In genomic region chr19:44812666-44813429, GRCm38 (mm10) we compare ENCODE assay signal across 26 mouse cellular contexts. TPM values are rescaled to one million over a fixed set of nuclear protein-coding genes. Genes with fewer than 3 reads are reported as not detected.
DNase-seq lines count a peak whose midpoint lies in the region; ATAC-seq lines count a peak whose summit lies in the region.
"Had no signal": no experiment of that assay in that cellular context is flagged by ENCODE, and none has a peak within 500 bp of the region (broad histone marks: within the 10 kb centered on the region; RNA-seq: fewer than 3 reads in every experiment).

No protein-coding gene starts in this region.

- H3K36me3 ChIP-seq in neural tube, embryonic 15.5 days: no peaks in the 10 kb centered on the region
- peaks cover 75% of the 10 kb centered on the region for H3K36me3 ChIP-seq in kidney, embryonic 15.5 days
- H3K36me3 ChIP-seq: heart, embryonic 15.5 days; liver, embryonic 13.5 days; midbrain, embryonic 12.5 days; neural tube, embryonic 12.5 days; stomach, embryonic 15.5 days had no signal

- H3K4me3 ChIP-seq in neural tube, embryonic 15.5 days (replicated peaks): no peak overlapping the region
- no peak overlapping the region for H3K4me3 ChIP-seq in kidney, embryonic 15.5 days (replicated peaks)
- H3K4me3 ChIP-seq: forebrain, embryonic 13.5 days; heart, embryonic 15.5 days; liver, embryonic 13.5 days; midbrain, embryonic 12.5 days; neural tube, embryonic 12.5 days; stomach, embryonic 15.5 days had no signal

- no peak; the same call in 1 of the 2 replicates for ATAC-seq in neural tube, embryonic 15.5 days (ENCODE audit: low FRiP score)
- ATAC-seq in kidney, embryonic 15.5 days (replicated peaks; ENCODE audit: low FRiP score): peak; percentile 35; the same call in 1 of the 2 replicates
- no peak for ATAC-seq in monocyte, adult 5-6 weeks (replicated peaks; ENCODE audit: insufficient number of reproducible peaks, low FRiP score, low TSS enrichment, poor library complexity, severe bottlenecking)
- ATAC-seq: forebrain, embryonic 13.5 days; hindbrain, embryonic 16.5 days had no signal

- peak; percentile 12 for DNase-seq in adrenal gland, postnatal 10 days
- DNase-seq in adrenal gland, adult 2 months: no peak
- no peak for DNase-seq in neural tube, embryonic 10.5 days (ENCODE audit: extremely low spot score, low spot score)
- DNase-seq in kidney, postnatal 36 days: peak; percentile 52 to 56
- DNase-seq in heart, adult 18-20 months: no peak
- DNase-seq: cerebellum, adult 2 months; cerebellum, postnatal 25 days; embryo, embryonic 11 days; heart, postnatal 36 days; liver, embryonic 13.5 days; lung, adult 2 months; lung, postnatal 14 days; right cerebral cortex, postnatal 4 days had no signal

- WGBS in neural tube, embryonic 15.5 days: 65% methylated on average over 13 of the region's 13 CpGs
- WGBS in kidney, embryonic 15.5 days: 44% methylated on average over 13 of the region's 13 CpGs

- no peak overlapping the region for H3K9ac ChIP-seq in neural tube, embryonic 15.5 days (replicated peaks)
- H3K9ac ChIP-seq in kidney, embryonic 15.5 days: no peak overlapping the region
- H3K9ac ChIP-seq: forebrain, embryonic 13.5 days; heart, embryonic 15.5 days; liver, embryonic 13.5 days; midbrain, embryonic 12.5 days; neural tube, embryonic 12.5 days; stomach, embryonic 15.5 days had no signal

- H3K9me3 ChIP-seq in neural tube, embryonic 15.5 days (replicated peaks): no peaks in the 10 kb centered on the region
- no peaks in the 10 kb centered on the region for H3K9me3 ChIP-seq in kidney, embryonic 15.5 days (replicated peaks)
- H3K9me3 ChIP-seq: forebrain, embryonic 13.5 days; heart, embryonic 15.5 days; liver, embryonic 13.5 days; midbrain, embryonic 12.5 days; neural tube, embryonic 12.5 days; stomach, embryonic 15.5 days had no signal

- 0 out of 2 replicates have a peak overlapping the region, but pooled peaks have one; percentile 13 for H3K27ac ChIP-seq in neural tube, embryonic 15.5 days (replicated peaks)
- H3K27ac ChIP-seq in kidney, embryonic 15.5 days: peak overlapping the region; percentile 29; the same call in 1 of the 2 replicates
- H3K27ac ChIP-seq: forebrain, embryonic 13.5 days; heart, embryonic 15.5 days; liver, embryonic 13.5 days; midbrain, embryonic 12.5 days; neural tube, embryonic 12.5 days; stomach, embryonic 15.5 days had no signal

- H3K27me3 ChIP-seq in neural tube, embryonic 15.5 days (replicated peaks): no peaks in the 10 kb centered on the region
- 0 out of 2 replicates have a peak, but pooled peaks cover 5% of the 10 kb centered on the region for H3K27me3 ChIP-seq in kidney, embryonic 15.5 days

- H3K4me2 ChIP-seq in neural tube, embryonic 15.5 days: no peak overlapping the region
- H3K4me2 ChIP-seq in kidney, embryonic 15.5 days: no peak overlapping the region
- H3K4me2 ChIP-seq: forebrain, embryonic 13.5 days; heart, embryonic 15.5 days; liver, embryonic 13.5 days; midbrain, embryonic 12.5 days; neural tube, embryonic 12.5 days; stomach, embryonic 15.5 days had no signal

- H3K4me1 ChIP-seq in neural tube, embryonic 15.5 days: peaks cover 33% of the 10 kb centered on the region
- peaks cover 37% of the 10 kb centered on the region for H3K4me1 ChIP-seq in kidney, embryonic 15.5 days
- H3K4me1 ChIP-seq: heart, embryonic 15.5 days; liver, embryonic 13.5 days; stomach, embryonic 15.5 days had no signal

RNA-seq across cellular contexts. Expression of gene Pax2, which starts 57.0 kb away (rescaled TPM):
- total RNA-seq in adrenal gland, postnatal 10 days (2021): not detected
- not detected for total RNA-seq in adrenal gland, adult 2 months (2021)
- polyA plus RNA-seq in adrenal gland, adult 2 months (2012; rRNA removed): not detected in 2 replicates
- polyA plus RNA-seq in neural tube, embryonic 15.5 days (2015; fragmentation: Nextera tagmentation; extraction: Ambion mirVana): 16.5 and 20.5 TPM in 2 replicates
- polyA plus RNA-seq in kidney, embryonic 15.5 days (2015; fragmentation: Nextera tagmentation; extraction: Ambion mirVana): 34.6 and 36.9 TPM in 2 replicates
- not detected in 3 replicates for total RNA-seq in monocyte, adult 5-6 weeks (2017)
- total RNA-seq in heart, adult 18-20 months (2021): not detected
- total RNA-seq: adrenal gland, adult 18-20 months; gastrocnemius, adult 18-20 months; gastrocnemius, postnatal 4 days; heart, postnatal 36 days; megakaryocyte, adult 5-6 weeks had no signal
- polyA plus RNA-seq: heart, embryonic 15.5 days; liver, embryonic 13.5 days; lung, adult 2 months; stomach, embryonic 15.5 days had no signal

Comparison
In these comparisons a context has a peak if more than half of its experiments do, and no peak if none do; other contexts are left out.
1. DNase-seq: peak in adrenal gland, postnatal 10 days (single experiment) and kidney, postnatal 36 days (2 of 2); none in adrenal gland, adult 2 months (single experiment), neural tube, embryonic 10.5 days (single experiment) and heart, adult 18-20 months (0 of 2).